Mouse (Mus musculus) left cerebral cortex, postnatal 36 days (tissue): ENCODE results near the gene Trim30d. TPM values are rescaled to one million over a fixed set of nuclear protein-coding genes. Genes with fewer than 3 reads are reported as not detected.
"Not testable (repeated sequence)": the region's sequence is repeated elsewhere in the genome, so short reads cannot be mapped to it uniquely, and the experiment has no call there.

Experiments
- DNase-seq, 2 experiments: peaks; one replicate each; pipeline ENCODE4 v3.0.0; 2021 to 2022; ENCODE audit warnings: low spot score in 2 of 2, mixed read lengths in 1 of 2
- intact Hi-C: fragments of 180-260 bp; cut with DNase I; formaldehyde crosslinking; loops from one replicate; pipeline ENCODE4 v1.15.1; 2025
- total RNA-seq, 2 experiments: library from RNA; stranded (reverse); gene quantifications; 2 replicates each; pipeline ENCODE4 v1.2.3; 2021

Trim30d gene
- total RNA-seq = under 1 TPM; 0.35 to 0.59 TPM

GRCm38 (mm10) chr7:104507421-104508065, at the start of gene Trim30d:
Gene Trim30d (minus strand): TSS chr7:104507849.
- DNase-seq, intact Hi-C loops: not testable (repeated sequence)

GRCm38 (mm10) chr7:104552700-104553099, 45.1 kb upstream of the Trim30d start:
- intact Hi-C loops = no loop called here
- DNase-seq = no peak

- intact Hi-C loops = no loop called here
- no peak for DNase-seq
These were observed 42.2 kb upstream of the Trim30d start, which contains the start of gene Olfr651 for GRCm38 (mm10) chr7:104549833-104550232. Gene Olfr651 (plus strand): TSS chr7:104550133.

GRCm38 (mm10) chr7:104501589-104502371, 5.9 kb downstream of the Trim30d start:
- intact Hi-C loops = no loop called here
- no peak for DNase-seq

- intact Hi-C loops, DNase-seq: not testable (repeated sequence)
These were observed 6.5 kb downstream of the Trim30d start for GRCm38 (mm10) chr7:104501186-104501585.

- DNase-seq, intact Hi-C loops: not testable (repeated sequence)
These were observed 8.2 kb downstream of the Trim30d start for GRCm38 (mm10) chr7:104499464-104499863.

GRCm38 (mm10) chr7:104465065-104465744, 42.4 kb downstream of the Trim30d start, which contains the start of gene Trim30a:
Gene Trim30a (minus strand): TSS chr7:104465193.
- intact Hi-C loops = no loop called here
- no peak for DNase-seq

GRCm38 (mm10) chr7:104445961-104446645, 61.5 kb downstream of the Trim30d start:
- no peak for DNase-seq
- intact Hi-C loops = no loop called here

Other genes with a start within 250 kb of the Trim30d start
- gene Trim5, start 219.8 kb downstream of the Trim30d start, total RNA-seq = 1 to 10 TPM in 1 of 2 experiments, under 1 TPM in 1; 0.39 to 1.1 TPM
- 1 to 10 TPM; 1.9 to 2.3 TPM for gene Trim12a, start 192.4 kb downstream of the Trim30d start, total RNA-seq
- gene Trim34b, start 178.4 kb downstream of the Trim30d start, total RNA-seq = under 1 TPM in 1 of 2 experiments, not detected in 1; 0.20 TPM
- 1 to 10 TPM; 1.0 to 1.3 TPM for gene Trim12c, start 154.5 kb downstream of the Trim30d start, total RNA-seq
- gene Trim30b, start 138.0 kb downstream of the Trim30d start, total RNA-seq = not detected
- not detected for gene Trim30c, start 107.0 kb downstream of the Trim30d start, total RNA-seq
- gene Trim30a, start 42.7 kb downstream of the Trim30d start, total RNA-seq = under 1 TPM; 0.69 to 0.93 TPM
- gene Olfr651, start 42.3 kb upstream of the Trim30d start, total RNA-seq = not detected
- gene Olfr652, start 53.1 kb upstream of the Trim30d start, total RNA-seq = not detected
- gene Olfr653, start 69.5 kb upstream of the Trim30d start, total RNA-seq = not detected
- gene Olfr654, start 79.2 kb upstream of the Trim30d start, total RNA-seq = not detected
- not detected for gene Olfr655, start 93.9 kb upstream of the Trim30d start, total RNA-seq
- gene Olfr656, start 106.1 kb upstream of the Trim30d start, total RNA-seq = not detected
- not detected for gene Olfr657, start 116.9 kb upstream of the Trim30d start, total RNA-seq
- gene Olfr658, start 139.5 kb upstream of the Trim30d start, total RNA-seq = not detected
- gene Olfr659, start 158.9 kb upstream of the Trim30d start, total RNA-seq = not detected
- not detected for gene Olfr661, start 178.7 kb upstream of the Trim30d start, total RNA-seq